Mouse (Mus musculus) heart, embryonic 13.5 days (tissue): ENCODE measurements around the gene Mprip. TPM values are rescaled to one million over a fixed set of nuclear protein-coding genes. Genes with fewer than 3 reads are reported as not detected.
"Not testable (repeated sequence)": the region's sequence is repeated elsewhere in the genome, so short reads cannot be mapped to it uniquely, and the experiment has no call there.

Experiments used
- ATAC-seq: fragments of 200-750 bp; cut with Nextera tagmentation; 2 replicates; pipeline ENCODE4 v1.8.0; 2017; ENCODE audit warnings: moderate TSS enrichment; ENCODE audit not compliant: insufficient number of reproducible peaks, low FRiP score, low TSS enrichment; ENCODE audit errors: extremely low read depth
- H3K27ac ChIP-seq: fragments of 300-500 bp; sonication (generic); replicated peaks from 2 replicates; pipeline ENCODE4 v1.5.1; 2015; ENCODE audit warnings: moderate library complexity, mild to moderate bottlenecking, inconsistent platforms
- H3K27me3 ChIP-seq: fragments of 300-500 bp; sonication (generic); replicated peaks from 2 replicates; pipeline ENCODE4 v1.6.1; 2015; ENCODE audit warnings: mild to moderate bottlenecking, inconsistent platforms
- H3K36me3 ChIP-seq: fragments of 300-500 bp; sonication (generic); 2 replicates; pipeline ENCODE4 v1.6.1; 2015; ENCODE audit warnings: mild to moderate bottlenecking, inconsistent platforms
- H3K4me1 ChIP-seq: fragments of 300-500 bp; sonication (generic); 2 replicates; pipeline ENCODE4 v1.6.1; 2015; ENCODE audit warnings: inconsistent platforms
- H3K4me2 ChIP-seq: fragments of 300-500 bp; sonication (generic); 2 replicates; pipeline ENCODE4 v1.6.1; 2015; ENCODE audit warnings: inconsistent platforms, mild to moderate bottlenecking, moderate library complexity
- H3K4me3 ChIP-seq: fragments of 300-500 bp; sonication (generic); 2 replicates; pipeline ENCODE4 v1.5.1; 2015; ENCODE audit warnings: moderate library complexity, mild to moderate bottlenecking, inconsistent platforms
- H3K9ac ChIP-seq: fragments of 300-500 bp; sonication (generic); 2 replicates; pipeline ENCODE4 v1.6.1; 2015; ENCODE audit warnings: inconsistent platforms, mild to moderate bottlenecking, moderate library complexity
- H3K9me3 ChIP-seq: fragments of 300-500 bp; sonication (generic); 2 replicates; pipeline ENCODE4 v1.6.1; 2016; ENCODE audit warnings: inconsistent platforms
- whole genome bisulfite sequencing: fragments of 180-500 bp; shearing (Covaris S2); methylation state at CpG from one replicate; pipeline ENCODE4 v1.1.7; 2015; ENCODE audit warnings: mixed read lengths; 5-methylcytosine and 5-hydroxymethylcytosine counted together
- polyA plus RNA-seq: library from polyadenylated mRNA; unstranded; fragments of >200 nt; fragmentation: Nextera tagmentation; extraction: Ambion mirVana; gene quantifications from 2 replicates; pipeline ENCODE4 v1.2.1, GENCODE M21; 2015

Mprip gene
- 25.0 and 26.7 TPM in 2 replicates for polyA plus RNA-seq

GRCm38 (mm10) chr11:59661005-59661404 lies at the start of gene Mprip:
TSS of gene Mprip (plus strand) at chr11:59661305.
- WGBS: 71% methylated on average over 3 of the region's 3 CpGs
- no peaks in the 10 kb centered on the region for H3K27me3 ChIP-seq
- peaks cover 52% of the 10 kb centered on the region for H3K4me1 ChIP-seq
- H3K27ac ChIP-seq: peak within 1 kb of the TSS; percentile 94
- peak within 1 kb of the TSS; percentile 93 for H3K9ac ChIP-seq
- ATAC-seq: no peak
- H3K9me3 ChIP-seq: no peaks in the 10 kb centered on the region
- H3K4me3 ChIP-seq: peak within 1 kb of the TSS; percentile 84
- peak within 1 kb of the TSS; percentile 94 for H3K4me2 ChIP-seq
- H3K36me3 ChIP-seq: peaks cover 2% of the 10 kb centered on the region; the same call in 1 of the 2 replicates

- no peak overlapping the region for H3K9ac ChIP-seq
- 0 out of 2 replicates have a peak, but pooled peaks cover 10% of the 10 kb centered on the region for H3K27me3 ChIP-seq
- no peaks in the 10 kb centered on the region for H3K9me3 ChIP-seq
- no peak for ATAC-seq
- no peaks in the 10 kb centered on the region for H3K4me1 ChIP-seq
- H3K4me2 ChIP-seq: no peak overlapping the region
- H3K4me3 ChIP-seq: no peak overlapping the region
- no peaks in the 10 kb centered on the region for H3K36me3 ChIP-seq
- WGBS: 66% methylated on average over 5 of the region's 5 CpGs
- no peak overlapping the region for H3K27ac ChIP-seq
These were observed 49.5 kb upstream of the Mprip start for GRCm38 (mm10) chr11:59611646-59612045.

- 41% methylated on average over 4 of the region's 4 CpGs for WGBS
- no peaks in the 10 kb centered on the region for H3K36me3 ChIP-seq
- H3K4me2 ChIP-seq: no peak overlapping the region
These were observed 47.0 kb upstream of the Mprip start for GRCm38 (mm10) chr11:59614120-59614519.

GRCm38 (mm10) chr11:59616986-59617385 lies 44.1 kb upstream of the Mprip start:
- H3K9ac ChIP-seq, H3K27ac ChIP-seq, H3K4me3 ChIP-seq, H3K4me1 ChIP-seq, ATAC-seq, H3K4me2 ChIP-seq, H3K36me3 ChIP-seq, H3K9me3 ChIP-seq: not testable (repeated sequence)
- 83% methylated on average over 2 of the region's 2 CpGs for WGBS
- H3K27me3 ChIP-seq: 0 out of 2 replicates have a peak, but pooled peaks cover 12% of the 10 kb centered on the region

More at GRCm38 (mm10) chr11:59614120-59614519, 47.0 kb upstream of the Mprip start:
- no peak overlapping the region for H3K27ac ChIP-seq
- H3K27me3 ChIP-seq: 0 out of 2 replicates have a peak, but pooled peaks cover 16% of the 10 kb centered on the region
- no peaks in the 10 kb centered on the region for H3K9me3 ChIP-seq
- no peak for ATAC-seq
- H3K4me1 ChIP-seq: no peaks in the 10 kb centered on the region
- no peak overlapping the region for H3K9ac ChIP-seq
- no peak overlapping the region for H3K4me3 ChIP-seq

- H3K4me1 ChIP-seq: no peaks in the 10 kb centered on the region
- WGBS: 60% methylated on average over 3 of the region's 3 CpGs
- no peaks in the 10 kb centered on the region for H3K36me3 ChIP-seq
- H3K27ac ChIP-seq: no peak overlapping the region
- no peak overlapping the region for H3K9ac ChIP-seq
- H3K4me2 ChIP-seq: no peak overlapping the region
- no peaks in the 10 kb centered on the region for H3K9me3 ChIP-seq
- peaks cover 5% of the 10 kb centered on the region; the same call in 1 of the 2 replicates for H3K27me3 ChIP-seq
- no peak for ATAC-seq
- H3K4me3 ChIP-seq: no peak overlapping the region
These were observed 38.9 kb upstream of the Mprip start for GRCm38 (mm10) chr11:59622214-59622613.

GRCm38 (mm10) chr11:59624017-59624630 lies 37.0 kb upstream of the Mprip start:
- Histone ChIP-seq H3K27me3 (no peaks in the 10 kb centered on the region; the same call in 1 of the 2 replicates), H3K4me2 (no peak overlapping the region), H3K27ac (no peak overlapping the region), H3K4me3 (no peak overlapping the region), H3K4me1 (no peaks in the 10 kb centered on the region), H3K9me3 (no peaks in the 10 kb centered on the region), H3K9ac (no peak overlapping the region), H3K36me3 (no peaks in the 10 kb centered on the region)
- no peak for ATAC-seq
- 25% methylated on average over 6 of the region's 6 CpGs for WGBS

- Histone ChIP-seq H3K9me3 (no peaks in the 10 kb centered on the region), H3K4me2 (no peak overlapping the region), H3K36me3 (no peaks in the 10 kb centered on the region), H3K4me3 (no peak overlapping the region), H3K4me1 (no peaks in the 10 kb centered on the region), H3K27me3 (no peaks in the 10 kb centered on the region; the same call in none of the 2 replicates), H3K27ac (no peak overlapping the region), H3K9ac (no peak overlapping the region)
- WGBS: 81% methylated on average over 7 of the region's 7 CpGs
- ATAC-seq: no peak
These were observed 34.9 kb upstream of the Mprip start for GRCm38 (mm10) chr11:59626192-59626591.

GRCm38 (mm10) chr11:59628177-59628576 lies 32.9 kb upstream of the Mprip start:
- H3K36me3 ChIP-seq: no peaks in the 10 kb centered on the region

GRCm38 (mm10) chr11:59629871-59630270 lies 31.2 kb upstream of the Mprip start:
- 70% methylated on average over 5 of the region's 5 CpGs for WGBS
- Histone ChIP-seq H3K27ac (no peak overlapping the region), H3K9ac (no peak overlapping the region), H3K4me1 (no peaks in the 10 kb centered on the region), H3K4me2 (no peak overlapping the region), H3K9me3 (no peaks in the 10 kb centered on the region), H3K4me3 (no peak overlapping the region), H3K36me3 (no peaks in the 10 kb centered on the region), H3K27me3 (no peaks in the 10 kb centered on the region; the same call in none of the 2 replicates)
- ATAC-seq: no peak

More at GRCm38 (mm10) chr11:59628177-59628576, 32.9 kb upstream of the Mprip start:
- Histone ChIP-seq H3K9ac (no peak overlapping the region), H3K9me3 (no peaks in the 10 kb centered on the region), H3K4me3 (no peak overlapping the region), H3K4me2 (no peak overlapping the region), H3K27me3 (no peaks in the 10 kb centered on the region; the same call in none of the 2 replicates), H3K4me1 (no peaks in the 10 kb centered on the region), H3K27ac (no peak overlapping the region)
- WGBS: 62% methylated on average over 5 of the region's 5 CpGs
- ATAC-seq: no peak

GRCm38 (mm10) chr11:59631980-59632379 lies 29.1 kb upstream of the Mprip start:
- 70% methylated on average over 4 of the region's 4 CpGs for WGBS
- Histone ChIP-seq H3K9ac (no peak overlapping the region), H3K4me3 (no peak overlapping the region), H3K27ac (no peak overlapping the region), H3K4me1 (no peaks in the 10 kb centered on the region), H3K4me2 (no peak overlapping the region), H3K36me3 (no peaks in the 10 kb centered on the region), H3K9me3 (no peaks in the 10 kb centered on the region), H3K27me3 (no peaks in the 10 kb centered on the region; the same call in none of the 2 replicates)
- no peak for ATAC-seq

GRCm38 (mm10) chr11:59633037-59633436 lies 28.1 kb upstream of the Mprip start:
- Histone ChIP-seq H3K4me2 (no peak overlapping the region), H3K9me3 (no peaks in the 10 kb centered on the region), H3K4me3 (no peak overlapping the region), H3K36me3 (no peaks in the 10 kb centered on the region), H3K27ac (no peak overlapping the region), H3K27me3 (no peaks in the 10 kb centered on the region; the same call in none of the 2 replicates), H3K9ac (no peak overlapping the region), H3K4me1 (no peaks in the 10 kb centered on the region)
- WGBS: 23% methylated on average over 5 of the region's 5 CpGs
- no peak for ATAC-seq
